Mouse (Mus musculus): ENCODE results near the gene Slc29a3.
"Not testable (repeated sequence)": the region's sequence is repeated elsewhere in the genome, so short reads cannot be mapped to it uniquely, and the experiment has no call there.

GRCm38 (mm10) chr10:60742296-60742695 lies 10.3 kb downstream of the Slc29a3 start:
- TF ChIP-seq FLI1 (IDR thresholded peaks at IDR 0.05; ENCODE audit: low read length); GATA1 (IDR thresholded peaks at IDR 0.05; ENCODE audit: borderline replicate concordance, low read length): not testable (repeated sequence)

Data from megakaryocyte, embryonic 14.5 days (primary cell).